Mouse (Mus musculus) MEL (cell line): ENCODE results near the gene Grb7. TPM values are rescaled to one million over a fixed set of nuclear protein-coding genes. Genes with fewer than 3 reads are reported as not detected.

Experiments used
- DNase-seq: peaks from one replicate; pipeline ENCODE4 v3.0.0; 2011; ENCODE audit warnings: low read depth, low spot score
- H3K27ac ChIP-seq: 2 replicates; pipeline ENCODE4 v1.5.1; 2012; ENCODE audit warnings: low read depth, mild to moderate bottlenecking, control low read depth, low read length, moderate library complexity; ENCODE audit not compliant: control insufficient read depth
- H3K27me3 ChIP-seq, 2 experiments: fragments of 150-350 bp in 1 of 2; sonication (generic) in 1 of 2; 2 replicates each; pipeline ENCODE4 v1.6.1; 2012; ENCODE audit warnings: low read length in 2 of 2, mild to moderate bottlenecking in 2 of 2, improper control_type of control experiment in 1 of 2, moderate library complexity in 1 of 2; ENCODE audit not compliant: insufficient read depth in 2 of 2, control insufficient read depth in 1 of 2
- H3K36me3 ChIP-seq, 2 experiments: 2 replicates each; pipeline ENCODE4 v1.6.1; 2012 to 2014; ENCODE audit warnings: low read length in 2 of 2, improper control_type of control experiment in 1 of 2, inconsistent platforms in 1 of 2, mild to moderate bottlenecking in 1 of 2; ENCODE audit not compliant: insufficient read depth in 2 of 2, control insufficient read depth in 1 of 2
- H3K4me1 ChIP-seq, 2 experiments: fragments of 150-350 bp in 1 of 2; sonication (generic) in 1 of 2; 2 replicates each; pipeline ENCODE4 v1.6.1; 2012; ENCODE audit warnings: low read length in 2 of 2, improper control_type of control experiment in 1 of 2, mild to moderate bottlenecking in 1 of 2; ENCODE audit not compliant: insufficient read depth in 2 of 2, control insufficient read depth in 1 of 2
- H3K4me3 ChIP-seq, 2 experiments: fragments of 150-350 bp in 1 of 2; sonication (generic) in 1 of 2; 2 replicates each; pipeline ENCODE4 v1.5.1; 2012; ENCODE audit warnings: low read depth in 2 of 2, low read length in 2 of 2, mild to moderate bottlenecking in 2 of 2, moderate library complexity in 2 of 2, control low read depth in 1 of 2, improper control_type of control experiment in 1 of 2; ENCODE audit not compliant: control insufficient read depth in 1 of 2, insufficient read depth in 1 of 2
- H3K79me2 ChIP-seq: 2 replicates; pipeline ENCODE4 v1.6.1; 2012; ENCODE audit warnings: mild to moderate bottlenecking, low read length, moderate library complexity; ENCODE audit not compliant: control insufficient read depth, poor library complexity, insufficient read depth
- H3K9ac ChIP-seq: 2 replicates; pipeline ENCODE4 v1.6.1; 2012; ENCODE audit warnings: low read depth, mild to moderate bottlenecking, control low read depth, low read length, moderate library complexity; ENCODE audit not compliant: control insufficient read depth, poor library complexity, severe bottlenecking
- H3K9me3 ChIP-seq: fragments of 150-350 bp; sonication (generic); replicated peaks from 2 replicates; pipeline ENCODE4 v1.6.1; 2012; ENCODE audit warnings: mild to moderate bottlenecking, low read length, improper control_type of control experiment, moderate library complexity; ENCODE audit not compliant: insufficient read depth
- EP300 ChIP-seq, 2 experiments: IDR thresholded peaks; 2 replicates each; pipeline ENCODE4 v1.6.1; 2011; ENCODE audit warnings: improper control_type of control experiment in 2 of 2, low read length in 2 of 2, low read depth in 1 of 2, mild to moderate bottlenecking in 1 of 2
- ETS1 ChIP-seq: IDR thresholded peaks from 2 replicates; pipeline ENCODE4 v1.6.1; 2012; ENCODE audit warnings: low read depth, mild to moderate bottlenecking, inconsistent platforms, low read length, improper control_type of control experiment, moderate library complexity
- JUND ChIP-seq: IDR thresholded peaks from 2 replicates; pipeline ENCODE4 v1.6.1; 2011; ENCODE audit warnings: low read depth, mild to moderate bottlenecking, improper control_type of control experiment, low read length
- KAT2A ChIP-seq: conservative IDR thresholded peaks from 2 replicates; pipeline ENCODE4 v1.6.1; 2012; ENCODE audit warnings: low read depth, low read length, improper control_type of control experiment, inconsistent platforms
- MAX ChIP-seq: IDR thresholded peaks from 2 replicates; pipeline ENCODE4 v1.6.1; 2011; ENCODE audit warnings: low read length, improper control_type of control experiment
- MAZ ChIP-seq: IDR thresholded peaks from 2 replicates; pipeline ENCODE4 v1.6.1; 2012; ENCODE audit warnings: low read depth, mild to moderate bottlenecking, inconsistent platforms, low read length, improper control_type of control experiment
- MEF2A ChIP-seq: IDR thresholded peaks from 2 replicates; pipeline ENCODE4 v1.6.1; 2014; ENCODE audit warnings: low read depth, mild to moderate bottlenecking, inconsistent platforms, low read length, improper control_type of control experiment; ENCODE audit not compliant: poor library complexity, insufficient replicate concordance, severe bottlenecking; ENCODE audit errors: extremely low read depth
- MXI1 ChIP-seq: IDR thresholded peaks from 2 replicates; pipeline ENCODE4 v1.6.1; 2011; ENCODE audit warnings: mild to moderate bottlenecking, low read depth, low read length, improper control_type of control experiment
- MYB ChIP-seq: IDR thresholded peaks from 2 replicates; pipeline ENCODE4 v1.6.1; 2011; ENCODE audit warnings: mild to moderate bottlenecking, low read depth, low read length, improper control_type of control experiment
- POLR2AphosphoS5 ChIP-seq: IDR thresholded peaks from 2 replicates; pipeline ENCODE4 v1.6.1; 2012; ENCODE audit warnings: low read depth, borderline replicate concordance, mild to moderate bottlenecking, inconsistent platforms, low read length, moderate library complexity, mixed read lengths
- TBP ChIP-seq: IDR thresholded peaks from 2 replicates; pipeline ENCODE4 v1.8.0; 2011; ENCODE audit warnings: low read depth, low read length, improper control_type of control experiment
- UBTF ChIP-seq: IDR thresholded peaks from 2 replicates; pipeline ENCODE4 v1.6.1; 2012; ENCODE audit warnings: low read depth, mild to moderate bottlenecking, inconsistent platforms, low read length, improper control_type of control experiment, moderate library complexity, borderline replicate concordance; ENCODE audit not compliant: insufficient read depth
- USF1 ChIP-seq: IDR thresholded peaks from 2 replicates; pipeline ENCODE4 v1.6.1; 2014; ENCODE audit warnings: low read depth, mild to moderate bottlenecking, inconsistent platforms, low read length, improper control_type of control experiment, moderate library complexity
- USF2 ChIP-seq, 2 experiments: IDR thresholded peaks; 2 replicates each; pipeline ENCODE4 v1.6.1; 2011 to 2012; ENCODE audit warnings: improper control_type of control experiment in 2 of 2, low read length in 2 of 2, borderline replicate concordance in 1 of 2, inconsistent platforms in 1 of 2, low read depth in 1 of 2, mild to moderate bottlenecking in 1 of 2; ENCODE audit not compliant: insufficient read depth in 1 of 2
- ZKSCAN1 ChIP-seq: IDR thresholded peaks from 2 replicates; pipeline ENCODE4 v1.6.1; 2012; ENCODE audit warnings: low read depth, mild to moderate bottlenecking, inconsistent platforms, low read length, improper control_type of control experiment, moderate library complexity
- polyA plus RNA-seq, 2 experiments: library from polyadenylated mRNA; stranded (reverse) in 1 of 2; unstranded in 1 of 2; fragments of >175 nt in 1 of 2; fragments of >200 nt in 1 of 2; gene quantifications; 2 replicates each; pipeline versions ENCODE4 v1.2.1 to v1.2.4; 2012; ENCODE audit warnings: low replicate concordance in 2 of 2, low read depth in 1 of 2; ENCODE audit not compliant: insufficient read length in 2 of 2, insufficient read depth in 1 of 2, missing spikeins in 1 of 2
- total RNA-seq: library from RNA; depleted of rRNA; stranded (reverse); fragments of 300-350 nt; gene quantifications from 2 replicates; pipeline ENCODE4 v1.2.3, GENCODE M21; 2012

Gene Grb7
- total and polyA plus RNA-seq, 3 experiments, result 0.21 TPM; not detected in 2

DNA sequence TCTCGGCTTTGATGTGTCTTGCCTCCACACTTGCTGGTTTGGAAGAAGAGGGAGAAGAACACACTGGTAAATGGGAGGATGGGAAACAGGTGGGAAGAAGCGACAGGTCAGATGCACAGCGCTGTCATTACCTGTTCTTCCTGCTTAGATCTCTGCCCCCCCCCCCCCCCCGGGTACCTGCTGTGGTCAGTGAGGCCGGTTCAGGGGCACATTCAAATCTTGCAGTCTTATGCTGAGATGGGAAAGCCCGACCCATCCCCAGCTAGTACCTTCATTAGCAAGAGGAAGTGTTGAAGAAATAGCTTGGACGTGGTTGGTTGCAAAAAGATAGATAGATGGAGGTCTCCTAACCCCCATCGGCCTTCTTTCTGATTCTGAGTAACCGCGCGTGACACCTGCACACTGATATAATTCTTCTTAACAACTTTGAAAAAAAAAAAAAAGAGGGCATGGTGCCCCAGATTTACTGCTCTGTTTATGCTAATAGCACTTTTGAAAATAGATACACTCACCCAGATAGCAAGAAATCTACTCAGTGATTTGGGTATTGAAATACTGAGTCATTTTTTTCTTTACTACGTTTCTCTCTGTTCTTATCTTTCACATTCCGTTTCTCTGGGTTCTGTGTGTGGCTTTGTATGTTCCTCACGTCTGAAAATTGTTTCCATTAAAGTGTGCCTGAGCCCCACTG lies 31.0 kb downstream of the Grb7 start:
- Histone ChIP-seq H3K4me1 (no peaks in the 10 kb centered on the region), H3K9me3 (no peaks in the 10 kb centered on the region), H3K79me2 (no peaks in the 10 kb centered on the region), H3K9ac (no peak overlapping the region), H3K27me3 (peaks cover 16 to 22% of the 10 kb centered on the region in 2 experiments), H3K27ac (no peak overlapping the region), H3K4me3 (no peak overlapping the region), H3K36me3 (no peaks in the 10 kb centered on the region)
- TF ChIP-seq MEF2A (no peak), KAT2A (no peak), UBTF (no peak), ZKSCAN1 (no peak), TBP (no peak), MAZ (no peak), ETS1 (no peak), MXI1 (no peak), EP300 (IDR thresholded peaks at IDR 0.05; ENCODE audit: low read depth in 1 of 2, low read length in 2 of 2) (no peak)
- no peak for DNase-seq

DNA sequence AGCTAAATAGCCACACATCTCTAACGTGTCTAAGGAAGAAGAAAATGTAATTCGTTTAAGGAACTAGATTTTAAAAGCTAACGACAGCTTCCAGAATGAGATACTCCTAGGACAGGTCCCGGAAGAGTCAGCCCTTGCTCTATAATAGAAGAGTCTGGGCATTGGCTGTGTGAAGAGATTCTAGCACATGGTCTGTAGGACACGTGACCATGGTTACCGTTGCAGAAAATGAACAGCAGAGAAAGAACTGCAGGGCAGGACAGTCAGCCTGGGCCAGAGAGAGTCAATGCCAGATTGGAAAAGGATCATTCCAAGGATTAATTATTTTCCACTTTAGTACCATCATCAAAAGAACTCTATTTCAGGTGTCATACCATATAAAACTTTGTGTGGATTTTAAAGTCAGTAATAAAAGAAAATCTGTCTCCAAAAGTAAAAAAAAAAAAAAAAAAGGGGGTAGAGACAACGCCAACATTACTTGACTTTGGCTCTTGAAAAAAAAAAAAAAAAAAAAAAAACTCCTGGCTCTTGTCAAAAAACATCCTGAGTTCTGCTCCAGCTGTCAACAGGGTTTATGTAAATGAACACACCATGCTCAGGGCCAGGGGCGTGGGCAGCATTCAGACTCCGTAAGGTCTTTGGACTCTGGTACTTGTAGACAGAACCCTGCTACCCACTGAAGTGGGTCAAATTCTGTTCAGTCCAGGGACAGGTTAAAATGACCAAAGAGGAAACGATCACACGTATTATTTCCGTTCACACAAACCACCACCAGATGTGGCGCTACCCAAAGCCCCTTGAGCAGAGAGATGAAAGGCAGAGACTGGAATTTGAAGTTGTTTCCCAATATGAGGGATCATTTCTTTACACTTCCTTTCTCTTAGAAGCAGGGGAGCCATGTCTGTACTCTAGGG lies 33.1 kb downstream of the Grb7 start:
- Histone ChIP-seq H3K79me2 (no peaks in the 10 kb centered on the region), H3K4me1 (no peaks in the 10 kb centered on the region), H3K27ac (no peak overlapping the region), H3K9ac (no peak overlapping the region), H3K36me3 (no peaks in the 10 kb centered on the region), H3K9me3 (no peaks in the 10 kb centered on the region), H3K4me3 (no peak overlapping the region), H3K27me3 (peaks cover 17 to 23% of the 10 kb centered on the region in 2 experiments)
- DNase-seq, result no peak
- TF ChIP-seq EP300 (IDR thresholded peaks at IDR 0.05; ENCODE audit: low read depth in 1 of 2, low read length in 2 of 2) (no peak), MAZ (no peak), USF2 (IDR thresholded peaks at IDR 0.05; ENCODE audit: borderline replicate concordance in 1 of 2, insufficient read depth in 1 of 2, low read depth in 1 of 2, low read length in 2 of 2) (no peak), MAX (peak; percentile 34; the same call in 1 of the 2 replicates), POLR2AphosphoS5 (no peak), USF1 (peak; percentile 74), JUND (no peak), MYB (no peak), KAT2A (no peak)
